8 mouse cellular contexts compared by ENCODE assay signal in genomic region chr16:17758902-17759301, GRCm38 (mm10). TPM values are rescaled to one million over a fixed set of nuclear protein-coding genes. Genes with fewer than 3 reads are reported as not detected.
DNase-seq lines count a peak whose midpoint lies in the region; ATAC-seq and TF ChIP-seq lines count a peak whose summit lies in the region.

No protein-coding gene starts in this region.

- WGBS in bone marrow, adult 2 months: 25% methylated on average over 9 of the region's 9 CpGs
- 56% methylated on average over 9 of the region's 9 CpGs for WGBS in embryonic facial prominence, embryonic 11.5 days
- WGBS in intestine, embryonic 16.5 days: 29% methylated on average over 9 of the region's 9 CpGs
- WGBS in macrophage (ENCODE audit: missing documents): 34% methylated on average over 9 of the region's 9 CpGs

- no peak for TF ChIP-seq CTCF in bone marrow, adult 2 months (IDR thresholded peaks at IDR 0.05; ENCODE audit: control insufficient read depth, insufficient read depth, low read length)

- no peaks in the 10 kb centered on the region for H3K79me2 ChIP-seq in macrophage (ENCODE audit: inconsistent target)

- H3K27ac ChIP-seq in bone marrow, adult 2 months (ENCODE audit: control insufficient read depth, insufficient read depth, low read depth, low read length, poor library complexity): no peak overlapping the region
- H3K27ac ChIP-seq in embryonic facial prominence, embryonic 11.5 days (replicated peaks; ENCODE audit: low read depth, low read length): no peak overlapping the region
- H3K27ac ChIP-seq in intestine, embryonic 16.5 days (ENCODE audit: low read length): peak overlapping the region; percentile 91
- H3K27ac ChIP-seq in macrophage: no peak overlapping the region

- no peak for DNase-seq in embryonic facial prominence, embryonic 11.5 days (ENCODE audit: low spot score)
- DNase-seq in layer of hippocampus, postnatal 25 days (ENCODE audit: extremely low spot score in 1 of 2, low spot score in 1 of 2): no peak
- no peak for DNase-seq in adipocyte (ENCODE audit: low spot score)
- no peak for DNase-seq in right cerebral cortex, adult 18-20 months
- no peak for DNase-seq in cerebellum, adult 18-20 months

- 0 out of 2 replicates have a peak, but pooled peaks have one; percentile 8 for ATAC-seq in embryonic facial prominence, embryonic 11.5 days (replicated peaks; ENCODE audit: insufficient number of reproducible peaks, low FRiP score, low TSS enrichment, low read depth)
- peak; percentile 60 for ATAC-seq in intestine, embryonic 16.5 days

- H3K36me3 ChIP-seq in embryonic facial prominence, embryonic 11.5 days (replicated peaks; ENCODE audit: control insufficient read depth, insufficient read depth, low read depth, low read length): no peaks in the 10 kb centered on the region
- no peaks in the 10 kb centered on the region for H3K36me3 ChIP-seq in intestine, embryonic 16.5 days (ENCODE audit: control insufficient read depth, insufficient read depth, low read length)
- no peaks in the 10 kb centered on the region for H3K36me3 ChIP-seq in macrophage (ENCODE audit: inconsistent target)

- H3K4me1 ChIP-seq in bone marrow, adult 2 months (ENCODE audit: control insufficient read depth, insufficient read depth, low read length): peaks cover 2% of the 10 kb centered on the region
- H3K4me1 ChIP-seq in embryonic facial prominence, embryonic 11.5 days (ENCODE audit: control insufficient read depth, insufficient read depth, low read length): peaks cover 4% of the 10 kb centered on the region
- H3K4me1 ChIP-seq in intestine, embryonic 16.5 days (ENCODE audit: control insufficient read depth, insufficient read depth, low read length): peaks cover 19% of the 10 kb centered on the region

- no peaks in the 10 kb centered on the region for H3K27me3 ChIP-seq in embryonic facial prominence, embryonic 11.5 days (ENCODE audit: control insufficient read depth, insufficient read depth, low read length)
- H3K27me3 ChIP-seq in intestine, embryonic 16.5 days (replicated peaks; ENCODE audit: control insufficient read depth, insufficient read depth, low read length): no peaks in the 10 kb centered on the region

- peak overlapping the region; percentile 93 for H3K9ac ChIP-seq in embryonic facial prominence, embryonic 11.5 days (replicated peaks; ENCODE audit: low read length)
- H3K9ac ChIP-seq in intestine, embryonic 16.5 days (ENCODE audit: low read depth, low read length): peak overlapping the region; percentile 93

- H3K4me3 ChIP-seq in bone marrow, adult 2 months (replicated peaks; ENCODE audit: control insufficient read depth, low read depth, low read length): peak overlapping the region; percentile 64
- H3K4me3 ChIP-seq in embryonic facial prominence, embryonic 11.5 days (ENCODE audit: low read depth, low read length): peak overlapping the region; percentile 75
- H3K4me3 ChIP-seq in intestine, embryonic 16.5 days (ENCODE audit: low read length): peak overlapping the region; percentile 73
- H3K4me3 ChIP-seq in macrophage (ENCODE audit: inconsistent target): peak overlapping the region; percentile 19; the same call in 1 of the 2 replicates

- H3K4me2 ChIP-seq in embryonic facial prominence, embryonic 11.5 days (ENCODE audit: low read depth, low read length): peak overlapping the region; percentile 97
- peak overlapping the region; percentile 94 for H3K4me2 ChIP-seq in intestine, embryonic 16.5 days (ENCODE audit: low read depth, low read length)

- H3K9me3 ChIP-seq in embryonic facial prominence, embryonic 11.5 days (replicated peaks; ENCODE audit: control insufficient read depth, low read length): no peaks in the 10 kb centered on the region
- no peaks in the 10 kb centered on the region for H3K9me3 ChIP-seq in intestine, embryonic 16.5 days (ENCODE audit: control insufficient read depth, low read length)

- TF ChIP-seq POLR2A in bone marrow, adult 2 months (IDR thresholded peaks at IDR 0.05; ENCODE audit: borderline replicate concordance, control insufficient read depth, low read depth, low read length): no peak

RNA-seq across cellular contexts. Expression of gene Klhl22, which starts 0.5 kb away (rescaled TPM):
- 5.7 and 7.8 TPM in 2 replicates for polyA plus RNA-seq in bone marrow, adult 2 months (2011; ENCODE audit: insufficient read depth, insufficient read length, low replicate concordance, missing spikeins)
- 48.0 and 58.1 TPM in 2 replicates for polyA plus RNA-seq in embryonic facial prominence, embryonic 11.5 days (2014; fragmentation: Nextera tagmentation; extraction: Ambion mirVana)
- 56.5 and 59.2 TPM in 2 replicates for polyA plus RNA-seq in intestine, embryonic 16.5 days (2015; fragmentation: Nextera tagmentation; extraction: Ambion mirVana)
- total RNA-seq in macrophage (2018; cell fraction: chromatin; rRNA removed): 10 to 100 TPM in 16 of 26 experiments, 1 to 10 TPM in 10; 1.4 to 27.4 (median 11.4) TPM
- total RNA-seq in macrophage (2018; cell fraction: cytosol; rRNA removed): 10 to 100 TPM in 6 of 26 experiments, 1 to 10 TPM in 20; 2.8 to 13.2 (median 8.3) TPM
- 10 to 100 TPM in 10 of 26 experiments, 1 to 10 TPM in 16; 1.6 to 15.5 (median 8.4) TPM for total RNA-seq in macrophage (2018; cell fraction: nucleus; rRNA removed)
- polyA plus RNA-seq in macrophage (2018): 7.1 to 11.2 TPM (median 8.7 TPM) in 3 replicates
- total RNA-seq in layer of hippocampus, postnatal 25 days (2021): 100 to 1,000 TPM in 1 of 2 experiments, 10 to 100 TPM in 1; 97.3 to 103 TPM

RNA-seq across cellular contexts. Expression of gene Med15, which starts 26.2 kb away (rescaled TPM):
- 22.5 and 38.0 TPM in 2 replicates for polyA plus RNA-seq in bone marrow, adult 2 months (2011; ENCODE audit: insufficient read depth, insufficient read length, low replicate concordance, missing spikeins)
- polyA plus RNA-seq in embryonic facial prominence, embryonic 11.5 days (2014; fragmentation: Nextera tagmentation; extraction: Ambion mirVana): 32.8 and 33.6 TPM in 2 replicates
- polyA plus RNA-seq in intestine, embryonic 16.5 days (2015; fragmentation: Nextera tagmentation; extraction: Ambion mirVana): 43.9 and 47.9 TPM in 2 replicates
- total RNA-seq in macrophage (2018; cell fraction: chromatin; rRNA removed): 100 to 1,000 TPM; 434 to 641 (median 506) TPM
- 100 to 1,000 TPM in 4 of 26 experiments, 10 to 100 TPM in 22; 68.7 to 119 (median 91.8) TPM for total RNA-seq in macrophage (2018; cell fraction: cytosol; rRNA removed)
- 100 to 1,000 TPM; 187 to 438 (median 262) TPM for total RNA-seq in macrophage (2018; cell fraction: nucleus; rRNA removed)
- polyA plus RNA-seq in macrophage (2018): 71.7 to 97.8 TPM (median 80.8 TPM) in 3 replicates
- 10 to 100 TPM; 62.7 to 82.2 TPM for total RNA-seq in layer of hippocampus, postnatal 25 days (2021)

RNA-seq across cellular contexts. Expression of gene Scarf2, which starts 38.2 kb away (rescaled TPM):
- 2.5 and 5.7 TPM in 2 replicates for polyA plus RNA-seq in bone marrow, adult 2 months (2011; ENCODE audit: insufficient read depth, insufficient read length, low replicate concordance, missing spikeins)
- 13.5 and 15.3 TPM in 2 replicates for polyA plus RNA-seq in embryonic facial prominence, embryonic 11.5 days (2014; fragmentation: Nextera tagmentation; extraction: Ambion mirVana)
- 4.4 and 5.7 TPM in 2 replicates for polyA plus RNA-seq in intestine, embryonic 16.5 days (2015; fragmentation: Nextera tagmentation; extraction: Ambion mirVana)
- 1 to 10 TPM in 18 of 26 experiments, under 1 TPM in 8; 0.27 to 7.5 (median 1.2) TPM for total RNA-seq in macrophage (2018; cell fraction: chromatin; rRNA removed)
- 1 to 10 TPM in 8 of 26 experiments, under 1 TPM in 18; 0.33 to 1.6 (median 0.69) TPM for total RNA-seq in macrophage (2018; cell fraction: cytosol; rRNA removed)
- 1 to 10 TPM in 21 of 26 experiments, under 1 TPM in 5; 0.28 to 3.3 (median 1.6) TPM for total RNA-seq in macrophage (2018; cell fraction: nucleus; rRNA removed)
- polyA plus RNA-seq in macrophage (2018): 0.22 to 0.68 TPM (median 0.50 TPM) in 3 replicates
- 1 to 10 TPM; 2.7 to 2.8 TPM for total RNA-seq in layer of hippocampus, postnatal 25 days (2021)

Comparison
In these comparisons a context has a peak if more than half of its experiments do, and no peak if none do; other contexts are left out.
1. H3K4me3 ChIP-seq: peak in every context shown above with its lines; median percentile 75 in embryonic facial prominence, embryonic 11.5 days; 73 in intestine, embryonic 16.5 days; 64 in bone marrow, adult 2 months; 19 in macrophage.